Mouse (Mus musculus): ENCODE measurements at regions not wholly inside any gene's neighbourhood (a gene's known extent, or its start where the extent isn't known, plus 50 kb on each side); places are given as distances from the start of the nearest gene placed in this dataset.

DNA sequence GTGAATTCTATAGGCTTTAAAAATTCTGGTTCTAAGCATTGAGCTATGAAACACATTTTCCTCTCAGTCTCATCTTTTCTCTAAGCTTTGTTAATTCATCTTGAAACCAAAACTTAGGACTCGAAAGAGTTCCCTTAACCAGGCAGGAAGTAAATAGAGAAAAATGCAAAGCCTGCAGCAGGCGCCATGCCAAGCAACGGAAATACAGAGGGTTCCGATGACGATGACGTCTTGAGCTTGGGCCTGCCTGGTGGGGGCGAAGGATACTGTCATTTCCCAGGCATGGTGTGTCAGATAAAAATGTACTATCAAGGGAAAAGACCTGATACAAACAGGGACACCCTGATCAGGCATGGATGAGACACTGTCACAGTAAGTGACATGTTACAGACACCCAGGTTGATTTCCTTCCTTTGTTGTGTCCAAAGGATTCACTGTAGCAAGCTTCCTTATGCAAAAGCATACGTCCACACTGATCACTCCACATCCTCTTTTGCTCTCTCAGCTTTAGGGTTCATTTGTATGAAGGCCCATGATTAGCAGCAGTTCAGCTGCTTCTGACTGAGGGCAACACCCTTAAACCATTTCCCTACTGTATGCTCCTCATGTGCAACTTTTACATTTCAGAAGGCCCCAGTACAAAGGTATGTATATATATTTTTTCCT lies 135.0 kb downstream of the Cemip2 start:
- DNase-seq (ENCODE audit: low spot score in 2 of 2) = no peak

DNA sequence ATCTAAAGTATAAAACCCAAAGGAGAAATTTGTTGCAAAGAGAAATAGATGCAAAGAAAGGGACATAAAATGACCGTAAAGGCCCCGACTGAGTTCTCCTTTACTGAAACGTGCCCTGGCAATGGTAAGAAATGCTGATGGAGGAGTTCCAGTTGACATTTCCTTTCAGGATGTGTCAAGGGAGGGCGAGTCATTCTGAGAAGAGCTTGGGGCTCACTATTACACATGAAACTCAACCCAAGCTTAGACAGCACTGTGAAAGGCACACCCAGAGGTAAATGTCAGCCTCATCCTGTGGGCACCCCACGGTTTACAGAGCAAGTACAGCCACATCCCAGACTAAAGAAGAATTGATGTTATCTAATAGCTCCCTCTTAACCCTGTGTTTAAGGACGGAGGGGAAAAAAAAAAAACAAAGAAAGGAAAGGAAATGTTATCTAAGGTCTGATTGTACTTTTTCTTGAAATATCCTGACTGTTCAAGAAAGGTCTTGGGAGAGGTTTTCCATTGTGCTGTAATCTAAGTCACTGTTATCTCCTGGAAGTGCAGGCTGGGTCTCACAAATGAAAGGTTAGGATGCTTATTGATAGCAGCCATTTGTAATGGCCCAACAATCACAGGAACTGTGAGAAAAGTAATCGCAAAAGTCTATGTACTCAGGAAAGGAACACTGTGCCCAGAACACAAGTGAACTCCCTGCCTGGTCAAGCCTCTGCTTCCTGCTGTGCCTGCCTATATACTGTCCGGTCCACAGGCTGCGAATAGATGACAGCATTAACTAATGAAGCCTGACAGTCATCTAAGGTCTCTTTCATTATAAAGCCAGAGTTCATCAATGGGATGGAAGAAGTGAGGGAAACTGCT lies 135.8 kb downstream of the Cemip2 start:
- no peak for DNase-seq (ENCODE audit: low spot score in 2 of 2)

DNA sequence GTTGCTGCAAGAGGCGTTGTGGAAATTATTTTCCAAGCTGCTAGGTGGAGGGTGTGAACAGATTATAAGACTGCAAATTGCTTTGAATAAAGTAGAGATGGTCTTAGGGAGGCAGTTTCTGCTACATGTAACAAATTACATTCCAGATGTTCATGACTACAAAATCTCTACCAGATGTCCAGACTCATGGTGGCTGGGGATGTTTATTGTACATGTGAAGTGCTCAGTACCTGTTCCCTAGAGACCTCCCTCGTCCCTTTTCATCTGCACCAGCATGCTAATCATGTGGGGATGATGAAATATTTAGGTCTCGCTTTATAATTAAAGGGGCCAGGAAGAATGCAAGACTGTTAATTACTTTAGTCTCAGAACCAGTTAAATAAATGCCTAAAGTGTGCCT lies 136.5 kb downstream of the Cemip2 start:
- DNase-seq (ENCODE audit: low spot score in 2 of 2) = no peak

DNA sequence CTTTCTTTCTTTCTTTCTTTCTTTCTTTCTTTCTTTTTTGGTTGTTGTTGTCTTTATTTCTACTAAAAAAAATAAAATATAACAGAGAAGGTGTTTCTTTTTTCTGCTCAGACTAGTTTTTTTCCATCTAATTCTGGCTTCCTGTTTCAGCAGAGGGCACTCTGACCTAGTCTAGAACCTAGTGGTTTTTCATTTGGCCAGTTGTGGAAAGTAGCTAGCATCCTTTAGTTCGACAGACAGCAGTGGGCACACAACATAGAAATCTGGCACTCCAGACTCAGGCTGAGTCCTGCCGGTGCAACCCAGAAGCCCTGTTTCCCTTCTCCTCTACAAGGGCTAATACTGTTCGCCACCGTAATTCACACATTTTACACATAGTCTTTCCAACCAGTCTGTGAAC lies 140.0 kb downstream of the Cemip2 start:
- no peak for DNase-seq (ENCODE audit: low spot score in 2 of 2)

DNA sequence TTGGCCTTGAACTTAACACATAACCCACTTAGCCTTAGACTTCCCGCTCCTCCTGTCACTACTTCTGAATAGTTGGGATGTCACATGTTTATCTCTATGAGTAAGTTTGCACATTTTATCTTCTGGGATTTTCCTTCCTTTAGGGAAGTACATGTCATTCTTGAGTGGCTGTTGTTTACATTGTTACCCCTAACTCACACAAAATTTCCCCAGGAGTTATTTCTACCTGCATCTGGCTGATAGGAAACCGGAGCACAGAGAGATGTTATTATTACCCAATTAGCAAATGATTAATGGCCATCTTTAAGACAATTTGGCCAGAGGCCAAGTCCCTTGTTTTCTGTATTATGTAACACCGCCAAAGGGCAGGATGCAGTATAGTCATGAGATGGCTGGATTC lies 140.9 kb downstream of the Cemip2 start:
- no peak for DNase-seq (ENCODE audit: low spot score in 2 of 2)

DNA sequence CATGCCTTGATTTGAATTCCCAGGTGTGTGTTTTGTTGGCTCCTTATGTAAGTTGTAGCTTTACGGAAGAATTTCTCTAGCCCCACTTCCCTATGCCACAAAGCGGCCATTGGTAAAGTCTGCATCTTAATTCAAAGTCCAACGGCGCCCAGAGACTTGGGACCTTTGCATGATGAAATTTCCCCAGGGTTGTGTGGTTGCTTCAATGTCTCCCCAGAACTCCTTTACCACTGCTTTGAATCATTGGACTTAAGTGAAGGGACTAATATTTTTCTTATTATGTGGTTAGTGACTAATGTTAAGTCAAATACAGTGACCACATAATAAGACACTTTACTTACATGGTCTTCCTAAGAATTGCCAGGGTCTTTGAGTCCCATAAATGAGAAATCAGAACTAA lies 162.0 kb downstream of the Cemip2 start:
- no peak for DNase-seq (ENCODE audit: low spot score in 2 of 2)

DNA sequence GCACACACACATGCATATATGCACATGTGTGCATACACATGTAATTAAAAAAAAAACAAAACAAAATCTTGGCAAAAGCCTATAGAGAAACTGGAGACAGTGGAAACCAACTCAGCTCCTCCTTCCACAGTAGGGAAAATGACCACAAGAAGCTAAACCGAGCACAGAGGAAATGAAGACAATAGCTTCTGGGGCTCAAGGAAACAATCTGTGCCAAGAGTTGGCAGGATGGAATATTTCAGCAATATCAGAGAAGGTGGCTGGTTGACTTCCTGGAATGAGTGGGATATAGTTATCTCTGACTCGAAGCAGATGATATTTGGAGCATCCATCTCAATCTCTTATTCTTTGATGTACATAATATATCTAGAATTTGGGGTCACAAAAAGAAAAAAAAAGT lies 163.6 kb downstream of the Cemip2 start:
- DNase-seq (ENCODE audit: low spot score in 2 of 2) = no peak

DNA sequence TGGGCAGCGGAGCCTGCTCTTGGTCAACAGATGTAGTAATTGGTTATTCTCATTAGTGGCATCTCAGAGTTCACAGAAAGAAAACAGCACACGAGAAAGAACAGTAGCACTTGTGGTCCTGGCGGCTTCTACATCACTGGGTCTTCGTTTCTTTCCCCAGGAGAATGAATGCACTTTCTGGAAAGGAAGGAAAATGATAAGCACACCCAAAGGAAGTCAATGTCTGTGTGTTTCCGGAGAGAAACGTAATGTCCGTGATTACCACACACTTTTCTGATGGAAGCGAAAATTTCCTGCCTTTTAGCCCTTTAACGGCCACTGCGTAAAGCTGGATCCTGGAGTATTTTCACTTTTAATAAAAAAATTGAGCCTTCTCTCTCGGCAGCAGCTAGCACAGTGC lies 164.1 kb downstream of the Cemip2 start:
- no peak for DNase-seq (ENCODE audit: low spot score in 2 of 2)

DNA sequence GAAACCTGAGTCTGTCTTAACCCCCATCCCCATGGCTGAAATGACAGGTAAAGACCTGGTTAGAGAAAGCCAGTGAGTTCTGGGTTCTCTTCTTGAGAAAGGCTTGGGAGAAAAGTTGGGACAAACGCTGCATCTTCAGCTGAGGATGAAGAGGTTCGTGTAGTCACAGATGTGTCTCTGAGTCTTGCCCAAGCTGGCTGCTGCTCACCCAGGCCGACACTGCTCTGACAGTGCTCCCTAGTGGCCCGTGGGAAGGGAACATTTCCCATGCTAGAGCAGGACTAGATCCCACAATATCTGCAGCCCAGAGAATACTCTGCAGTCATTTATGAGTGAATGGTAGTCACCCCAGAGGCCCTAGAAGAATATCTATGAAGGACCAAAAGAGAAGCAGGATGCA lies 165.3 kb downstream of the Cemip2 start:
- peak; percentile 12 to 30 for DNase-seq (ENCODE audit: low spot score in 2 of 2)

DNA sequence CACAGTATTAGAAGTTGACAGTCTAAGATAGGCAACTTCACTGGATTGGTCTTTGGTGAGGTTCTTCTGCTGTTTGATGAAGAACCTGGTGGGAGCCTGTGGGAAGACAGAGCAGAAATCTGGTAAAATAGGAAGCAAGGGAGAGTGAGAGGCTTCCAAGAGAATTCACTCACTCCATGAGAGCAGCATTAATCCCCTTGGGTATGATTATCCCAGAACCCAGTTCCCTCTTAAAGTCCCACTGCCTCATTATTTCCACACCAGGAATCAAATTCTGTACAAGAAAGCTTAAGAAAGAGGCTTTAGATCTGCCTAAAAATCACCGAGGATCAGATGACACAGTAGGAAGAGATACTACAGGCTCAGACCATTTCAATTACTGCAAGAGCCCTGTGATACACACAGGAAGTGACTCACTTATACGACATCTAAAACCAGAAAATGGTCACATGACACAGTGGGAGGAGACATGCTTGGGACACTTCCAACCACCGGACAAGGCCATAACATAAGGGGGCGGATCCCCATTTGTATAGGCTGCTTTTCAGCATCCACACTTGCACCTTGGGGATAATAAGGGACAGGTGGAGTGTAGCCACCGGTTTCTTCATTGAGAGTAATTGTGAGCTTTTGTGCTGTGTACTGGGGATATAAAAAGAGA lies 168.2 kb downstream of the Cemip2 start:
- peak in 1 of 2 experiments; percentile 4 for DNase-seq (ENCODE audit: low spot score in 2 of 2)

DNA sequence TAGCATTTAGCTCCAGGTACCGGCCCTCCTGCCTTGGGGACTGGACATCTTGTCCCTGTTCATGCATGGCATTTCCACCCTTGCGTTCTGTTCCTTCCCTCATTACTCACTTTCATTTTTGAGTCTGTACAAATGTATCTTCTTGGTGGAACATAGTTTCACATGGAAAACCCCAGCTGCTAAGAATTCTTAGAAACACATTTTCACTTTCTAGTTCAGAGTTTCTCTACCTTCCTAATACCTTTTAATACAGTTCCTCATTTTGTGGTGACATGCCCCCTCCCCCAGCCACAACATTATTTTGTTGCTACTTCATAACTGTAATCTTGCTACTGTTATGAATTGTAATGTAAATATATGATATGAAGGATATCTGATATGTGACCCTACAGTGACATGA lies 169.9 kb downstream of the Cemip2 start:
- DNase-seq (ENCODE audit: low spot score in 2 of 2) = no peak

DNA sequence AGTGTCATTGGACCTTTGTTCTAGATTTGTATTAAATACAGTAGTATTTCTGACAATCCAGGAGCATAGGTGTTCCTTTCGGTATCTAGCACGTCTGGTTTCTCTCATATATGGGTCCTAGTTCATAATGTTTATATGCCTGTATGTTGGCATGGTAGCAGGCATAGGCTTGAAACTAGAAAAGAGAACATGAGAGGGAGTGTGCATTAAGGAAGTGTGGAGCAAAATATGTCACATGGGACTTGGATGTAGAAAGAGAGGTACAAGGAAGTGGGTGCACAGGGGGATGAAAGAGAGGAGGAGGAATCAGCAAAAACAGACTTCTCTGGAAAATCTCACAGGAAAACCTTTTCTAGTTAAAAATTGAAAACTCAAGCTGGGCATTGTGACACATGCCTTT lies 176.2 kb upstream of the Trpm3 start:
- no peak for DNase-seq (ENCODE audit: low spot score in 2 of 2)

DNA sequence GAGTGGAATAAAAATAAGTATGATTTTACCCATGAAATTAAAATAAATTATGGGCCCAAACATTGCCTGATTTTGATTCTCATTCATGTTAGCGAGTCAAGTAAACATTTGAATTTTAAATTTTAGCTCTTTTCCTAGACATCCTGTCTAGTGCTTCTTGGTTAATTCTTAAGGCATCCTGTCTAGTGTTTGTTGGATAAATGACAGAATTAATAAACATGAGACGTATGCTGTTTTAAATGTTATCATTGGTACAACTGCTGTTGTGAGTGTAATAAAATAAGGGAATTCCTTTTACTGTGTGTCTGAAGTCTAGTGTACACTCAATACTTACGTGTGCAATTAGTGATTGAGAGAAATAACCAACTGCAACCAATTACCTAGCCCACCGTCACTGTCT lies 149.0 kb upstream of the Trpm3 start:
- no peak for DNase-seq (ENCODE audit: low spot score in 2 of 2)

DNA sequence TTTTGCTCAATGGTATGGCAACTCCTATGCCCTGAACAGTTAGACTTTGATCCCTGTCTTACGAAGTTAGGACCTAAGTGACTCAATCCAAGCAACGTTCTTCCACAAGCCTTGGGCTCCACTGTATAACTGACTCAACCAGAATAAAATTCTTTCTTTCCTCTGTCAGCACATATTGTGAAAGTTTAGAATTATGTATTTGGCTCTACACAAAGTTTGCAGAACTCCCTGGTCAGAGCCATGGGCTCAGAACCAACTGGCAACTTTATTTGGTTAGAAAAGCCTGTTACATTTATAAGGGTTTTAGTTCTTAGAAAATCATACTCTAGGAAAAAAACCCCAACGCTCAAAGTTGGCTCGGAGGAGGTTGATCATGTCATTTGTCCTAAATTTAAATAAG lies 147.9 kb upstream of the Trpm3 start:
- DNase-seq (ENCODE audit: low spot score in 2 of 2) = no peak

DNA sequence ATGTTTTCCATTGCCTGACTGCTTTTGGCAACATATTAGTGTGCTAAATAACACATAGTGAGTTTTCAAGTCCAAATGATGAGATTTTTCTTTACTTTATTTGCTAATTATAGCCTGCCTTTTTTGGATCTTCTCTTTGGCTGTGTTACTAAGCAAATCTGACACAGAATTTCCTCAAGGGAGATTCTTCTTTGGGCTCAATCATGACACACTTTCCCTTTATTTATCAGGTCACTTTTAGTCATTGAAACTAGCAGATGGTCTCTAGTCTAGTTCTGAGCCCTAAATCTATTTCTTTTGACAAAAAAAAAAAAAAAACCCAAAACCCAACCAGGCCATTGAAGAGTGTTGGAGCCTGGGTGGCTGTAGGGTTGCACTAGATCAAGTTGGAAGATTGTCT lies 147.4 kb upstream of the Trpm3 start:
- no peak for DNase-seq (ENCODE audit: low spot score in 2 of 2)

DNA sequence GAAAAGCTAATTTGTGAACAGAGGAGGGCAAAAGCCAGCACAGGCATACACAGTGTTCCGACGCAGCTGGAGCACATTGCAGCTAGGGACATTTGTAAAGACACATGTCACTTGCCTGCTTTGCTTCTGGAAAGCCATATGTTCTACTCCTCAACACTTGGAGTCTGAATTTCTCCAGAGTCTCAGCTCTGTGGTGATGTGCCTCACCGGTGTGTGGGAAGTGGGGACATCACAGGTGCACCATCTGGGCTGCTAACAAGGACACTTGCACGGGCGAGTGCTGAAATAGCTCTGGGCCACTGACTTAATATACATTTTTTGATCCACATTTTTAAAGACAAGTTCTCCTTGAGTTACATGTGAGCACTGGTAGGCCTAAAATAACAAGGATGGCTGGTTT lies 139.2 kb upstream of the Trpm3 start:
- no peak for DNase-seq (ENCODE audit: low spot score in 2 of 2)

DNA sequence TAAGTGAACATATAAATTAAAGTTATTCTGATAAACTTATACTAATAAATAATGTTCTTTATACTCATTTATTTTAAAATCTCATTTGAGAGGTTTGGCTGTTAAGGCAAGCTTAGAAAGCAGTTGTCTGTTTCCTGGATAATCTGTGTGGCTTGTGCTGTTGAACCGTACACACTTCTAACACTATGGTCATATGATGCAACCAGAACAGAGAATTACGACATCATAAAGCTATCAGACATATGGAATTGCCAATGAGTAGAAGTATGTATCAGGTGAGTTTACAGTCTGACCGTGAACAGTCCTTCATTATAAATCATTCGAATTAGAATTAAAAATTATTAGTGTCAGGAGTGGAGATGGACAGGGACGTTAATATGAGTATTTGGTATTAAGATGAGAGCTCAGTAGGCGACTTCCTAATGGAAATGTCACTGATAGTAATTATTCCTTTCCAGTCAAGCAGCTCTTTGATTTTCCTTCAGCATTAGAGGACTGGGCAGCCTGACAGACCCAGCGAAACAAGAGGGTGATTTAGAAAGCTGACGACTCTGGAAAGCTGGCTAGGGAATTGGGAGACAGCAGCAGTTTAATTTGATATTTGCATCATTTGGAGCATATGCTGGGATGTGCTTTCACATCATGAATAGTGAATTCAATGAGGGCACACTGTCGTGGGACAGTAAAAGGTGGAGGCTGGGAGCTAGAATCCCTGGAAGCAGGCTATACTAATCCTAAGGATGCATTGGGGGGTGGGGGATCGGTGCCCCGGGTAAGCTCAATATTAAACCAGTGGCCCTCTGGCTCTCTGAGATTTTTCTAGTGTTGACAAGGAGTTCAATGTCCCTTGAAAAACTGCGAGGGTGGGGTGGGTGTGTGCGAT lies 130.6 kb upstream of the Trpm3 start:
- DNase-seq (ENCODE audit: low spot score in 2 of 2) = no peak

DNA sequence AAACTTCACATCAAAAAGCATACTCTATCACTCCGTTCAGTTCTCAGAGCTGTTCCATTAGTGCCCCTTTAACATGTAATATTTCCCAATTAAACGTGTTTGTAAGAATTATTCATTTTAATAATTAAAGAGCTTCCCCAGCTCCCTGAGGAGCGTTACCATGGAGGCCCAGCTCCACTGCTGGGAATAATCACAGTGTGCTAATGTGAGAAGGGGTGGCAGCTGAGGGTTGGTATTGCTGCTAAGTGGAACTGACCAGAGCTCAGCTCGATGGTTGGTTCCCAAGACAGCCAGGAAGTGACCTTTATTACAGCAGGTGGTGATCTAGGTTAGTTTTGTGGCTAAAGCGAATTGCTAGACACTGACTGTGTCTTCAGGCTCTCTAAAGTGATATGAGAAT lies 128.6 kb upstream of the Trpm3 start:
- no peak for DNase-seq (ENCODE audit: low spot score in 2 of 2)

DNA sequence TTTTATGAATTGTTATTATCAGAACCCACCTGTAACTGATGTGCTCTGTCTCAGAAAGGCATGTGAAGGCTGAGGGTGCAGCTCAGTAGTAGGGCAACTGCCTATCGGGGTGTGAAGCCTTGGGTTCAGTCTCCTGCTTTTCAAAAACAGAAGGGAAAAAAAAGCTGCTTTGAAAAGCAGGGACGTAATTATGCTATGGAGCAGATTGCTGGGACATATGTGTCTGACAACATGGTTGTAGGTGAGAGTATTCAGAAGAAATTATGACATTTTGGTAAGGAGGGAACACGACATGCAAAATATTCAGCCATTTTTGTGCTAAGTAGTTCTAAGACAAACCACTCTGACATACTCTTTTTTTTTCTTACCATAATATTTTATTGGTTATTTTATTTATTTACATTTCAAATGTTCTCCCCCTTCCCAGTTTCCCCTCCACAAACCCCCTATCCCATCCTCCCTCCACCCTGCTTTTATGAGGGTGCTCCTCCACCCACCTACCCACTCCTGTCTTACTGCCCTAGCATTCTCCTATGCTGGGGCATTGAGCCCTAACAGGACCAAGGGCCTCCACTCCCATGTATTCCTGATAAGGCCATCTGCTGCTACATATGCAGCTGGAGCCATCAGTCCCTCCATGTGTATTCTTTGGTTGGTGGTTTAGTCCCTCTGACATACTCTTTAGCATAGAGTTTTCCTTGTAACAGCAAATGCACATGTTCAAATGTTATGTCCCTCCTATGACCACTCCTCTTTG lies 122.8 kb upstream of the Trpm3 start:
- DNase-seq (ENCODE audit: low spot score in 2 of 2) = no peak

DNA sequence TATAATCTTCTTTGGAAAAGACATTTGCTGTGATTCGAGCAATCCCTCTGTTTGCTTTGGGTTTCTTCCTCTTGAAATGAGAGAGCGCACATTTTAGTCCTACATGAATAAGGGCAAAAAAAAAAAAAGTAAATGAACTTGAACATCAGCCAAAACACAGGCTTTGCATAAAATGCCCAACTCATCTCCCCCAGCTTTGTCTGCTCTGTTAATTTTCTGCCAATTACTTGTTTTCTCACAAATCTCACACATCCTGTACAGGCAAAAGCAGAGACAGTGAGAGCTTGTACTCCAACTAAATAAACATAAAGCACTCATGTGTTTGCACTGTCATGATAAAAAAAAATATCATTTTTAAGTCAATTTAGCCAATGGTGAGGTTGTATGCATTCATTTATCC lies 121.4 kb upstream of the Trpm3 start:
- DNase-seq (ENCODE audit: low spot score in 2 of 2) = no peak

DNA sequence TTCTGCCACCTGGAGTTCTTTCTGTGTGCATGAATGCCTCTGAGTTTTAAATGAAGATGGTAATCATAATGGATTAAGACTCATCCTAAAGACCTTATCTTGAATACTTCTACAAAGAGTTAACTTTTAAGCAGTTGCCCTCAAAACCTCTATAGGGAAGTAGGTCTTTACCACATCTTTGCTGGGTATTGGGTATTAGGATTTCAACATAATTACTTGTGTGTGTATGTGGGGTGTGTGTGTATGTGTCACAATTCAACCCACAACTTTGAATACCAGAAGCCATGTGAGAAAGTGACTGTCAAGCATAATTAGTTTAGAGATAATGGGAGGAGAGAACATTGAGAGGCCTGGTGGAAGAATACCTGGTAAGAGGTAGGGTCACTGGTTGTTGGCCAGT lies 111.3 kb upstream of the Trpm3 start:
- DNase-seq (ENCODE audit: low spot score in 2 of 2) = no peak
